In genomic region chr10:127721671-127722418, GRCm38 (mm10) we compare ENCODE assay signal across 9 mouse cellular contexts. TPM values are rescaled to one million over a fixed set of nuclear protein-coding genes. Genes with fewer than 3 reads are reported as not detected.
DNase-seq lines count a peak whose midpoint lies in the region; ATAC-seq and TF ChIP-seq lines count a peak whose summit lies in the region.
"Had no signal": no experiment of that assay in that cellular context is flagged by ENCODE, and none has a peak within 500 bp of the region (broad histone marks: within the 10 kb centered on the region; RNA-seq: fewer than 3 reads in every experiment).

No protein-coding gene starts in this region.

- H3K27me3 ChIP-seq in forebrain, embryonic 11.5 days (ENCODE audit: control insufficient read depth, insufficient read depth, low read length), result peaks cover 7% of the 10 kb centered on the region
- peaks cover 15% of the 10 kb centered on the region; the same call in 1 of the 2 replicates for H3K27me3 ChIP-seq in hindbrain, embryonic 13.5 days
- H3K27me3 ChIP-seq in neural tube, embryonic 12.5 days (replicated peaks), result peaks cover 11% of the 10 kb centered on the region; the same call in 1 of the 2 replicates

- H3K4me3 ChIP-seq in layer of hippocampus, adult 2 months, result peak overlapping the region; percentile 22; the same call in 1 of the 2 replicates
- no peak overlapping the region for H3K4me3 ChIP-seq in forebrain, embryonic 11.5 days (ENCODE audit: low read depth, low read length)
- H3K4me3 ChIP-seq in hindbrain, embryonic 13.5 days, result 0 out of 2 replicates have a peak overlapping the region, but pooled peaks have one; percentile 4
- no peak overlapping the region for H3K4me3 ChIP-seq in neural tube, embryonic 12.5 days

- no peaks in the 10 kb centered on the region for H3K9me3 ChIP-seq in forebrain, embryonic 11.5 days (ENCODE audit: control insufficient read depth, low read length)
- no peaks in the 10 kb centered on the region for H3K9me3 ChIP-seq in hindbrain, embryonic 13.5 days
- no peaks in the 10 kb centered on the region for H3K9me3 ChIP-seq in neural tube, embryonic 12.5 days

- no peak for TF ChIP-seq CTCF in layer of hippocampus, adult 2 months (conservative IDR thresholded peaks at IDR 0.05)

- ATAC-seq in forebrain, embryonic 11.5 days (replicated peaks; ENCODE audit: low FRiP score), result no peak
- ATAC-seq in hindbrain, embryonic 13.5 days (ENCODE audit: low FRiP score), result peak; percentile 55; the same call in 1 of the 2 replicates
- peak; percentile 52; the same call in 1 of the 2 replicates for ATAC-seq in neural tube, embryonic 12.5 days (ENCODE audit: low FRiP score, low read depth)

- H3K36me3 ChIP-seq in forebrain, embryonic 11.5 days (ENCODE audit: control insufficient read depth, insufficient read depth, low read length), result no peaks in the 10 kb centered on the region
- H3K36me3 ChIP-seq in hindbrain, embryonic 13.5 days, result no peaks in the 10 kb centered on the region
- no peaks in the 10 kb centered on the region for H3K36me3 ChIP-seq in neural tube, embryonic 12.5 days

- peak overlapping the region; percentile 8; the same call in 1 of the 2 replicates for H3K4me2 ChIP-seq in forebrain, embryonic 11.5 days (ENCODE audit: low read depth, low read length, severe bottlenecking)
- H3K4me2 ChIP-seq in hindbrain, embryonic 13.5 days, result peak overlapping the region; percentile 35
- peak overlapping the region; percentile 46 for H3K4me2 ChIP-seq in neural tube, embryonic 12.5 days (replicated peaks)

- H3K27ac ChIP-seq in layer of hippocampus, adult 2 months, result peak overlapping the region; percentile 83
- H3K27ac ChIP-seq in forebrain, embryonic 11.5 days (ENCODE audit: low read depth, low read length), result no peak overlapping the region
- peak overlapping the region; percentile 44; the same call in 1 of the 2 replicates for H3K27ac ChIP-seq in hindbrain, embryonic 13.5 days
- H3K27ac ChIP-seq in neural tube, embryonic 12.5 days, result no peak overlapping the region; the same call in 1 of the 2 replicates

- H3K9ac ChIP-seq in forebrain, embryonic 11.5 days (ENCODE audit: low read length), result peak overlapping the region; percentile 35
- H3K9ac ChIP-seq in hindbrain, embryonic 13.5 days, result peak overlapping the region; percentile 49
- 0 out of 2 replicates have a peak overlapping the region, but pooled peaks have one; percentile 35 for H3K9ac ChIP-seq in neural tube, embryonic 12.5 days

- 14% methylated on average over 20 of the region's 20 CpGs for WGBS in forebrain, embryonic 11.5 days
- WGBS in hindbrain, embryonic 13.5 days, result 11% methylated on average over 20 of the region's 20 CpGs
- WGBS in neural tube, embryonic 12.5 days, result 10% methylated on average over 20 of the region's 20 CpGs

- peaks cover 13% of the 10 kb centered on the region; the same call in 1 of the 2 replicates for H3K4me1 ChIP-seq in forebrain, embryonic 11.5 days (replicated peaks; ENCODE audit: control insufficient read depth, insufficient read depth, low read length)
- peaks cover 24% of the 10 kb centered on the region for H3K4me1 ChIP-seq in hindbrain, embryonic 13.5 days (replicated peaks)
- H3K4me1 ChIP-seq in neural tube, embryonic 12.5 days, result peaks cover 19% of the 10 kb centered on the region

- DNase-seq in layer of hippocampus, adult 2 months (ENCODE audit: low spot score in 2 of 2), result peak in 1 of 2 experiments; percentile 32
- DNase-seq in layer of hippocampus, postnatal 25 days (ENCODE audit: extremely low spot score in 1 of 2, low spot score in 1 of 2), result no peak
- no peak for DNase-seq in forebrain, embryonic 11.5 days (ENCODE audit: low spot score)
- no peak for DNase-seq in ovary, postnatal 14 days (ENCODE audit: low spot score)
- DNase-seq in layer of hippocampus, adult 9-11 months, result no peak
- no peak for DNase-seq in spleen, adult 12 weeks (ENCODE audit: low spot score)

RNA-seq across cellular contexts. Expression of gene Tac2, which starts 2.4 kb away (rescaled TPM):
- 1 to 10 TPM; 2.2 to 3.6 TPM for total RNA-seq in layer of hippocampus, adult 2 months (2021)
- 1 to 10 TPM; 4.2 to 5.0 TPM for total RNA-seq in layer of hippocampus, postnatal 25 days (2021)
- polyA plus RNA-seq in forebrain, embryonic 11.5 days (2014; fragmentation: Nextera tagmentation; extraction: Ambion mirVana), result not detected in 2 replicates
- not detected in 2 replicates for polyA plus RNA-seq in hindbrain, embryonic 13.5 days (2015; fragmentation: Nextera tagmentation; extraction: Ambion mirVana)
- 0.91 TPM in 1 of 2 replicates, not detected in the other for polyA plus RNA-seq in neural tube, embryonic 12.5 days (2016; fragmentation: Nextera tagmentation; extraction: Ambion mirVana)
- total RNA-seq: common myeloid progenitor, adult 5-6 weeks had no signal

RNA-seq across cellular contexts. Expression of gene Myo1a, which starts 16.9 kb away (rescaled TPM):
- total RNA-seq in layer of hippocampus, adult 2 months (2021), result 1 to 10 TPM in 1 of 2 experiments, under 1 TPM in 1; 0.59 to 1.1 TPM
- total RNA-seq in layer of hippocampus, postnatal 25 days (2021), result 1 to 10 TPM in 1 of 2 experiments, under 1 TPM in 1; 0.66 to 1.0 TPM
- 0.40 and 0.51 TPM in 2 replicates for polyA plus RNA-seq in forebrain, embryonic 11.5 days (2014; fragmentation: Nextera tagmentation; extraction: Ambion mirVana)
- 0.43 and 0.74 TPM in 2 replicates for polyA plus RNA-seq in hindbrain, embryonic 13.5 days (2015; fragmentation: Nextera tagmentation; extraction: Ambion mirVana)
- 0.29 and 0.58 TPM in 2 replicates for polyA plus RNA-seq in neural tube, embryonic 12.5 days (2016; fragmentation: Nextera tagmentation; extraction: Ambion mirVana)
- total RNA-seq: common myeloid progenitor, adult 5-6 weeks had no signal

RNA-seq across cellular contexts. Expression of gene Zbtb39, which starts 17.5 kb away (rescaled TPM):
- 10 to 100 TPM; 10.5 to 11.5 TPM for total RNA-seq in layer of hippocampus, adult 2 months (2021)
- total RNA-seq in layer of hippocampus, postnatal 25 days (2021), result 10 to 100 TPM in 1 of 2 experiments, 1 to 10 TPM in 1; 9.9 to 10.1 TPM
- polyA plus RNA-seq in forebrain, embryonic 11.5 days (2014; fragmentation: Nextera tagmentation; extraction: Ambion mirVana), result 7.3 and 7.6 TPM in 2 replicates
- polyA plus RNA-seq in hindbrain, embryonic 13.5 days (2015; fragmentation: Nextera tagmentation; extraction: Ambion mirVana), result 3.7 and 3.8 TPM in 2 replicates
- polyA plus RNA-seq in neural tube, embryonic 12.5 days (2016; fragmentation: Nextera tagmentation; extraction: Ambion mirVana), result 4.9 and 5.5 TPM in 2 replicates

RNA-seq across cellular contexts. Expression of gene Gpr182, which starts 29.7 kb away (rescaled TPM):
- total RNA-seq in layer of hippocampus, adult 2 months (2021), result 1 to 10 TPM; 1.2 to 1.7 TPM
- 1 to 10 TPM in 1 of 2 experiments, under 1 TPM in 1; 0.74 to 1.4 TPM for total RNA-seq in layer of hippocampus, postnatal 25 days (2021)
- polyA plus RNA-seq in forebrain, embryonic 11.5 days (2014; fragmentation: Nextera tagmentation; extraction: Ambion mirVana), result 0.43 and 0.45 TPM in 2 replicates
- polyA plus RNA-seq in hindbrain, embryonic 13.5 days (2015; fragmentation: Nextera tagmentation; extraction: Ambion mirVana), result 0.81 and 0.83 TPM in 2 replicates
- 0.28 and 0.41 TPM in 2 replicates for polyA plus RNA-seq in neural tube, embryonic 12.5 days (2016; fragmentation: Nextera tagmentation; extraction: Ambion mirVana)
- total RNA-seq: common myeloid progenitor, adult 5-6 weeks had no signal

RNA-seq across cellular contexts. Expression of gene Rdh1, which starts 37.7 kb away (rescaled TPM):
- under 1 TPM in 1 of 2 experiments, not detected in 1; 0.18 TPM for total RNA-seq in layer of hippocampus, adult 2 months (2021)
- total RNA-seq in layer of hippocampus, postnatal 25 days (2021), result under 1 TPM; 0.12 to 0.14 TPM
- polyA plus RNA-seq in forebrain, embryonic 11.5 days (2014; fragmentation: Nextera tagmentation; extraction: Ambion mirVana), result not detected in 2 replicates
- not detected in 2 replicates for polyA plus RNA-seq in hindbrain, embryonic 13.5 days (2015; fragmentation: Nextera tagmentation; extraction: Ambion mirVana)
- 0.05 and 0.09 TPM in 2 replicates for polyA plus RNA-seq in neural tube, embryonic 12.5 days (2016; fragmentation: Nextera tagmentation; extraction: Ambion mirVana)
- total RNA-seq: common myeloid progenitor, adult 5-6 weeks had no signal

Comparison
In these comparisons a context has a peak if more than half of its experiments do, and no peak if none do; other contexts are left out.
1. H3K27ac ChIP-seq: peak in layer of hippocampus, adult 2 months (single experiment) and hindbrain, embryonic 13.5 days (single experiment); none in forebrain, embryonic 11.5 days (single experiment) and neural tube, embryonic 12.5 days (single experiment).
2. H3K4me3 ChIP-seq: peak in layer of hippocampus, adult 2 months (single experiment) and hindbrain, embryonic 13.5 days (single experiment); none in forebrain, embryonic 11.5 days (single experiment) and neural tube, embryonic 12.5 days (single experiment).
3. Peak in every context shown above with its lines, with median percentiles within 50 percentile points of each other: H3K4me2 ChIP-seq and H3K9ac ChIP-seq.